Mouse (Mus musculus) olfactory bulb, adult 2 months (tissue): ENCODE results near the gene Stab1.

Source experiments
- CTCF ChIP-seq: fragments of 200-500 bp; IDR thresholded peaks from 2 replicates; pipeline ENCODE4 v1.5.1; 2012; ENCODE audit warnings: low read depth, mild to moderate bottlenecking, low read length, moderate library complexity; ENCODE audit not compliant: insufficient read depth
- POLR2A ChIP-seq: fragments of 200-500 bp; IDR thresholded peaks from 2 replicates; pipeline ENCODE4 v1.6.1; 2012; ENCODE audit warnings: mild to moderate bottlenecking, low read depth, low read length, moderate library complexity; ENCODE audit not compliant: insufficient read depth

DNA sequence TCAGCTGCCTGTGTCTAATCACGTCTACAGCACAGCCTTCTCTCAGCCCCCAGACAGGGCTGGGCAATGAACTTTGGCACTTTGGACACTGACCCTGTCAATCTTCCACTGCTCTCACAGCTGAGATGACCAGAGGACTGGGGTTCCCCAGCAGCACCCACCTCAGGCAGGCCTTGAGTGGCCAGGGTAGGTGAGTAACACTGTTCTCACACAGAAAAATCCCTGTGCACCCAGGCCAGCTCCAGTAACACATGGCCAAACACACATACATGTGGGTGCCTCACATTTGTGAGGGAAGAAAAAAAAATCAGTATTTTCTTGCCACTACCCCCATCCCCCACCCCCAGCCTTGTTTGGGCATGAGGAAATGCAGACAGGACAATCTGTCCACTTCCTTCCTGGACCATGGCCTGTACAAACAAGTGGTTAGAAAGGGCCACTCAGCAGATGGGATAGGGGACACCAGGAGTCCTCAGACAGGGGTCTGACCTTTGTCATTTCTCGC is 14.4 kb upstream of the Stab1 start:
- no peak for TF ChIP-seq POLR2A
- no peak for TF ChIP-seq CTCF
